Mouse (Mus musculus) limb, embryonic 11.5 days (tissue): ENCODE results near the gene Fam166a. TPM values are rescaled to one million over a fixed set of nuclear protein-coding genes. Genes with fewer than 3 reads are reported as not detected.
A peak's percentile ranks its signal among the peaks of the same experiment; 100 is the strongest.

Source experiments
- ATAC-seq: fragments of 200-750 bp; cut with Nextera tagmentation; 2 replicates; pipeline ENCODE4 v1.8.0; 2017; ENCODE audit warnings: low read depth; ENCODE audit not compliant: insufficient number of reproducible peaks, low FRiP score, low TSS enrichment
- DNase-seq: peaks from one replicate; pipeline ENCODE4 v3.0.0-alpha.2; 2015; ENCODE audit warnings: low spot score
- H3K27ac ChIP-seq: fragments of 300-500 bp; sonication (generic); replicated peaks from 2 replicates; pipeline ENCODE4 v1.5.1; 2014; ENCODE audit warnings: low read depth, mild to moderate bottlenecking, low read length
- H3K27me3 ChIP-seq: fragments of 300-500 bp; sonication (generic); 2 replicates; pipeline ENCODE4 v1.6.1; 2014; ENCODE audit warnings: mild to moderate bottlenecking, low read length, mixed read lengths; ENCODE audit not compliant: control insufficient read depth, insufficient read depth
- H3K36me3 ChIP-seq: fragments of 300-500 bp; sonication (generic); 2 replicates; pipeline ENCODE4 v1.6.1; 2014; ENCODE audit warnings: mild to moderate bottlenecking, low read length, moderate library complexity, mixed read lengths; ENCODE audit not compliant: control insufficient read depth, insufficient read depth
- H3K4me1 ChIP-seq: fragments of 300-500 bp; sonication (generic); 2 replicates; pipeline ENCODE4 v1.6.1; 2014; ENCODE audit warnings: low read length, mixed read lengths; ENCODE audit not compliant: control insufficient read depth, insufficient read depth
- H3K4me2 ChIP-seq: fragments of 300-500 bp; sonication (generic); 2 replicates; pipeline ENCODE4 v1.6.1; 2014; ENCODE audit warnings: low read depth, mild to moderate bottlenecking, moderate library complexity; ENCODE audit not compliant: severe bottlenecking
- H3K4me3 ChIP-seq: fragments of 300-500 bp; sonication (generic); 2 replicates; pipeline ENCODE4 v1.5.1; 2014; ENCODE audit warnings: low read depth, low read length
- H3K9ac ChIP-seq: fragments of 300-500 bp; sonication (generic); 2 replicates; pipeline ENCODE4 v1.6.1; 2014; ENCODE audit warnings: mild to moderate bottlenecking, low read length
- H3K9me3 ChIP-seq: fragments of 300-500 bp; sonication (generic); 2 replicates; pipeline ENCODE4 v1.6.1; 2016; ENCODE audit warnings: low read length; ENCODE audit not compliant: control insufficient read depth
- WGBS: fragments of 180-500 bp; shearing (Covaris S2); extraction: QIAGEN DNeasy Blood & Tissue Kit; methylation state at CpG from one replicate; pipeline ENCODE4 v1.1.7; 2014; 5-methylcytosine and 5-hydroxymethylcytosine counted together
- polyA plus RNA-seq: library from polyadenylated mRNA; unstranded; fragments of >200 nt; fragmentation: Nextera tagmentation; extraction: Ambion mirVana; gene quantifications from 2 replicates; pipeline ENCODE4 v1.2.1, GENCODE M21; 2014

The Fam166a gene
- polyA plus RNA-seq, 1 experiment from 2014 or later: not detected

GRCm38 (mm10) chr2:25236614-25237013 is 18.1 kb downstream of the Fam166a start, which contains the start of gene Rnf224:
Rnf224 (minus strand) TSS chr2:25236787.
- H3K27me3 ChIP-seq: peaks cover 10% of the 10 kb centered on the region

GRCm38 (mm10) chr2:25237522-25237921 is 19.0 kb downstream of the Fam166a start:
- WGBS: 61% methylated on average over 4 of the region's 4 CpGs
- ATAC-seq (no peak), DNase-seq (no peak)
- H3K27me3 ChIP-seq: peaks cover 18% of the 10 kb centered on the region
- no peak overlapping the region for H3K4me3 ChIP-seq
- H3K9me3 ChIP-seq: no peaks in the 10 kb centered on the region
- H3K4me1 ChIP-seq: peaks cover 11% of the 10 kb centered on the region; the same call in 1 of the 2 replicates
- H3K9ac ChIP-seq: no peak overlapping the region
- no peaks in the 10 kb centered on the region for H3K36me3 ChIP-seq
- no peak overlapping the region for H3K27ac ChIP-seq
- no peak overlapping the region for H3K4me2 ChIP-seq

More at GRCm38 (mm10) chr2:25236614-25237013, 18.1 kb downstream of the Fam166a start, which contains the start of gene Rnf224:
- DNase-seq (no peak), ATAC-seq (no peak)
- no peak within 1 kb of the TSS for H3K27ac ChIP-seq
- 34% methylated on average over 8 of the region's 8 CpGs for WGBS
- H3K36me3 ChIP-seq: no peaks in the 10 kb centered on the region
- no peak within 1 kb of the TSS for H3K4me2 ChIP-seq
- no peak within 1 kb of the TSS for H3K9ac ChIP-seq
- peaks cover 8% of the 10 kb centered on the region; the same call in 1 of the 2 replicates for H3K4me1 ChIP-seq
- no peak within 1 kb of the TSS for H3K4me3 ChIP-seq
- H3K9me3 ChIP-seq: no peaks in the 10 kb centered on the region

DNA sequence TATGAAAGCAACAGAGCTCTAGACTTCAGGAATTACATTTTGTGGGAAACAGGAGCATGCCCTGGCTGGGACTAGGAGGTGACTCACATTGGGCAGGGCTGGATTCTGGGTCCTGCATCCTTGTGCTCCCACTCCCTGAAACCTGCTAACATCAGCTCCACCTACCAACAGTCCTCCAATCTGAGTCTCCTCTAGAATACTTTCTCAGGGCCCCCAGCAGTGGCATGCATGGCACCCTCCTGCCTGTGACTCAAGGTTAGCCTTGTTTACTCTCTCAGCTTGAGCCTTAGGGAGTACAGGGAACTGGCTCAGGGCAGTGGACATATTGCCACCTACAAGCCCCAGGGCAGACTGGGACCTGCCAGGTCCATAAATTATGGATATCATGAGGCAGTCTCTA is 19.6 kb downstream of the Fam166a start:
- DNase-seq (no peak), ATAC-seq (no peak)
- Histone ChIP-seq H3K4me2 (no peak overlapping the region), H3K9me3 (no peaks in the 10 kb centered on the region), H3K9ac (no peak overlapping the region), H3K27ac (no peak overlapping the region), H3K36me3 (no peaks in the 10 kb centered on the region), H3K4me3 (no peak overlapping the region), H3K27me3 (peaks cover 23% of the 10 kb centered on the region), H3K4me1 (peaks cover 11% of the 10 kb centered on the region; the same call in 1 of the 2 replicates)

DNA sequence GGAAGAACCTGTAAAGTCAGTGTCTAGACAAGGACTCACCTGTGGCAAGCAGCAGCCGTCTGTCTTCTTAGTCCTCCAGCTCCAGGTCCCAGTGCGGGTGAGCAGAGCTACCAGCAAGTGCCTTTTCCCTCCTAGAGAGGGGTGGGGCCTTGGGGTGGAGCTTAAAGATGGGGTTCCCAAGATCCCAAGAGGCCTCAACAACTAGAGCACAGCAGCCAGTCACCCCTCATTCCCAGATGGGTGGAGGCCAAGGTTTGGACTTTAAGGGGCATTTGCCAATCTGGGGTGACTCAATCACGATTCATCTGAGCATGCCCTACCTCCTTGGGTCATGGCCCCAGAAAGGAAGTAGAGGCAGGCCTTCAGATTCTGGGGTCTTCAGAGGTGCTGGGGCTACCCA is 21.2 kb downstream of the Fam166a start:
- peaks cover 29% of the 10 kb centered on the region for H3K27me3 ChIP-seq
- H3K4me3 ChIP-seq: no peak overlapping the region
- 88% methylated on average over 3 of the region's 3 CpGs for WGBS
- H3K27ac ChIP-seq: no peak overlapping the region
- H3K4me2 ChIP-seq: no peak overlapping the region; the same call in 1 of the 2 replicates
- no peaks in the 10 kb centered on the region for H3K36me3 ChIP-seq
- H3K9me3 ChIP-seq: no peaks in the 10 kb centered on the region
- no peak overlapping the region for H3K9ac ChIP-seq
- peaks cover 11% of the 10 kb centered on the region; the same call in 1 of the 2 replicates for H3K4me1 ChIP-seq
- ATAC-seq: no peak
- DNase-seq: no peak

DNA sequence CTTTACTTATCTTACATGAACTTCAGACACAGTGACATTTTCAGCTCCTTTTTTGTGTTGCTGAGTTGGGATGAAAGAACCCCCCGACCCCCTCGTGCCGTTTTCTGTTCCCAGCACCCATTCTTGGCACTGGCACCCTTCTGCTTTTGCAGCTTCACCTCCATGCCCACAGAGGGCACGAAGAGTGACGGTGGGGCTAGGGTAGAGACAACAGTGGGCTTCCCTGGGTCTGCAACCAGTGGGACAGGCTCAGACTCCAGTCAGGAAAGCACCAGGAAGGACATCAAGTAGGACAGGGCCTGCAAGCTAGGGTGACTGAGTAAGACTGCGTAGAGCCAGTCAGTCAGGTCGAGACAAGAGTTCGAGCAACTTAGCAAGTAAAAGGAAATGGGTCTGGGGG is 21.8 kb downstream of the Fam166a start:
- 52% methylated on average over 8 of the region's 8 CpGs for WGBS
- ATAC-seq: no peak
- H3K27ac ChIP-seq: no peak overlapping the region

GRCm38 (mm10) chr2:25240723-25241437 is 22.3 kb downstream of the Fam166a start:
- H3K9me3 ChIP-seq: no peaks in the 10 kb centered on the region
- peak overlapping the region; percentile 26 for H3K4me3 ChIP-seq
- peak; percentile 79 for ATAC-seq
- DNase-seq: peak; percentile 79
- under 1% methylated on average over 29 of the region's 29 CpGs for WGBS
- H3K27ac ChIP-seq: no peak overlapping the region
- H3K9ac ChIP-seq: peak overlapping the region; percentile 23
- H3K36me3 ChIP-seq: peaks cover 3% of the 10 kb centered on the region; the same call in 1 of the 2 replicates
- peaks cover 29% of the 10 kb centered on the region for H3K27me3 ChIP-seq
- peaks cover 11% of the 10 kb centered on the region; the same call in 1 of the 2 replicates for H3K4me1 ChIP-seq
- H3K4me2 ChIP-seq: peak overlapping the region; percentile 96

More for the DNA sequence above, 21.8 kb downstream of the Fam166a start:
- Histone ChIP-seq H3K4me2 (peak overlapping the region; percentile 96), H3K27me3 (peaks cover 29% of the 10 kb centered on the region), H3K4me3 (peak overlapping the region; percentile 26), H3K4me1 (peaks cover 11% of the 10 kb centered on the region; the same call in 1 of the 2 replicates), H3K36me3 (peaks cover under 1% of the 10 kb centered on the region; the same call in 1 of the 2 replicates), H3K9ac (no peak overlapping the region; the same call in 1 of the 2 replicates), H3K9me3 (no peaks in the 10 kb centered on the region)
- DNase-seq: no peak

- peak overlapping the region; percentile 96 for H3K4me2 ChIP-seq
- no peak overlapping the region for H3K27ac ChIP-seq
- peaks cover 3% of the 10 kb centered on the region for H3K36me3 ChIP-seq
- no peak overlapping the region for H3K9ac ChIP-seq
- H3K4me3 ChIP-seq: peak overlapping the region; percentile 43; the same call in 1 of the 2 replicates
- DNase-seq (no peak), ATAC-seq (0 out of 2 replicates have a peak, but pooled peaks have one; percentile 12)
- peaks cover 29% of the 10 kb centered on the region for H3K27me3 ChIP-seq
- WGBS: 19% methylated on average over 6 of the region's 6 CpGs
- H3K4me1 ChIP-seq: peaks cover 11% of the 10 kb centered on the region; the same call in 1 of the 2 replicates
- no peaks in the 10 kb centered on the region for H3K9me3 ChIP-seq
Observed at GRCm38 (mm10) chr2:25241438-25241775, 22.9 kb downstream of the Fam166a start.

DNA sequence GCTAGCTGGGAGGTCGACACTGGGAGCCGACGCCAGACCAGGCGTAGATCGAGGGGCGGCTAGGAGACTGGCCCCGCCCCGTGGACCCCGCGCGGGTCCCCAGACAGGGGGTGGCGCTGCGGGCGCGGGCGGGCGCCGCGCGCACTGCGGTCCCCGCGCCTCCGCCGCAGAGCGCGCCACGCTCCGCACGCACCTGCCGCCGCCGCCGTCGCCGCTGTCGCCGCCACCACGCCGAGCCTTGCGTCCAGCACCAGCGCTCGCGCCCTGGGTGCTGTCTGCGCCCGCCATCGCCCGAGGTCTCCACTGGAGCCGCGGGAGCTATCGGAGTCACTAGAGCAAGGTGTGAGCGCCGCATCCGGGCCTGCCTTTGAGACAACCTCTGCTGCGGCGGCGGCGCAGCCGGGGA is 23.6 kb downstream of the Fam166a start, which contains the start of the genes Rnf208 and Cysrt1:
TSS of gene Rnf208 (plus strand) at position 155 of the 406 bp plus-strand sequence.
TSS of gene Cysrt1 (minus strand) at position 352 of the 406 bp plus-strand sequence.
- under 1% methylated on average over 44 of the region's 59 CpGs for WGBS
- Histone ChIP-seq H3K27me3 (peaks cover 29% of the 10 kb centered on the region), H3K4me1 (peaks cover 11% of the 10 kb centered on the region; the same call in 1 of the 2 replicates), H3K27ac (no peak within 1 kb of the TSS), H3K9ac (peak within 1 kb of the TSS; percentile 40), H3K4me3 (peak within 1 kb of the TSS; percentile 43), H3K36me3 (peaks cover 5% of the 10 kb centered on the region), H3K9me3 (no peaks in the 10 kb centered on the region), H3K4me2 (peak within 1 kb of the TSS; percentile 96)
- no peak for ATAC-seq
- peak; percentile 45 for DNase-seq
